In genomic region chr4:108619587-108620341, GRCm38 (mm10) we compare ENCODE assay signal across 8 mouse cellular contexts. TPM values are rescaled to one million over a fixed set of nuclear protein-coding genes. Genes with fewer than 3 reads are reported as not detected.
DNase-seq lines count a peak whose midpoint lies in the region; ATAC-seq and TF ChIP-seq lines count a peak whose summit lies in the region.

TSS of gene Cc2d1b (plus strand) at chr4:108619940.

- peak; percentile 91 for DNase-seq in ES-E14 (ENCODE audit: low read depth, low spot score)
- peak; percentile 96 for DNase-seq in cerebellum, adult 11-12 months
- DNase-seq in heart, postnatal 25 days (ENCODE audit: low spot score) = peak; percentile 82
- DNase-seq in layer of hippocampus, adult 2 months (ENCODE audit: low spot score in 2 of 2) = peak; percentile 87 to 91
- DNase-seq in lung, embryonic 14.5 days = peak; percentile 95
- peak; percentile 89 for DNase-seq in thymus, adult 2 months

- in situ Hi-C loops in ES-E14 (cut with MboI; ENCODE audit: low sequenced_read_pairs in 2 of 2, unreplicated experiment in 2 of 2) = no loop called here

- peak within 1 kb of the TSS; percentile 83 for H3K4me2 ChIP-seq in forebrain, embryonic 15.5 days (replicated peaks)
- H3K4me2 ChIP-seq in lung, embryonic 14.5 days = peak within 1 kb of the TSS; percentile 93

- H3K4me1 ChIP-seq in ES-E14 (ENCODE audit: control insufficient read depth in 2 of 2, insufficient read depth in 2 of 2, low read length in 2 of 2, poor library complexity in 1 of 2) = peaks cover 0 to 7% of the 10 kb centered on the region in 2 experiments; a peak in 2 of 4 replicates
- H3K4me1 ChIP-seq in forebrain, embryonic 15.5 days = peaks cover 20% of the 10 kb centered on the region
- no peaks in the 10 kb centered on the region for H3K4me1 ChIP-seq in lung, embryonic 14.5 days (ENCODE audit: insufficient read depth)
- H3K4me1 ChIP-seq in olfactory bulb, adult 2 months (ENCODE audit: control insufficient read depth, insufficient read depth, low read length) = peaks cover 10% of the 10 kb centered on the region
- peaks cover 10% of the 10 kb centered on the region for H3K4me1 ChIP-seq in thymus, adult 2 months (replicated peaks; ENCODE audit: control insufficient read depth, insufficient read depth, low read length)

- H3K9me3 ChIP-seq in ES-E14 (ENCODE audit: control insufficient read depth, insufficient read depth, low read depth, low read length) = no peaks in the 10 kb centered on the region
- no peaks in the 10 kb centered on the region for H3K9me3 ChIP-seq in forebrain, embryonic 15.5 days
- H3K9me3 ChIP-seq in lung, embryonic 14.5 days (ENCODE audit: low read depth, low read length) = no peaks in the 10 kb centered on the region

- peak; percentile 97 for TF ChIP-seq POLR2A in olfactory bulb, adult 2 months (IDR thresholded peaks at IDR 0.05; ENCODE audit: insufficient read depth, low read depth, low read length)
- TF ChIP-seq POLR2A in thymus, adult 2 months (IDR thresholded peaks at IDR 0.05; ENCODE audit: control insufficient read depth, extremely low read depth, insufficient read depth, low read length, poor library complexity) = peak; percentile 83

- peak; percentile 94 for ATAC-seq in forebrain, embryonic 15.5 days (replicated peaks)
- peak; percentile 94 for ATAC-seq in lung, embryonic 14.5 days (ENCODE audit: insufficient read depth)

- TF ChIP-seq CTCF in layer of hippocampus, adult 2 months (conservative IDR thresholded peaks at IDR 0.05) = peak; percentile 51
- TF ChIP-seq CTCF in lung, embryonic 14.5 days (IDR thresholded peaks at IDR 0.05; ENCODE audit: low read depth) = no peak
- no peak for TF ChIP-seq CTCF in olfactory bulb, adult 2 months (IDR thresholded peaks at IDR 0.05; ENCODE audit: insufficient read depth, low read depth, low read length)
- no peak; the same call in 1 of the 2 replicates for TF ChIP-seq CTCF in thymus, adult 2 months (IDR thresholded peaks at IDR 0.05; ENCODE audit: borderline replicate concordance, control insufficient read depth, extremely low read depth, insufficient read depth, low read length, poor library complexity)

- peak within 1 kb of the TSS; percentile 97 for H3K9ac ChIP-seq in ES-E14 (ENCODE audit: insufficient read depth, low read depth, low read length, poor library complexity, severe bottlenecking)
- H3K9ac ChIP-seq in forebrain, embryonic 15.5 days (replicated peaks) = peak within 1 kb of the TSS; percentile 98
- peak within 1 kb of the TSS; percentile 90 for H3K9ac ChIP-seq in lung, embryonic 14.5 days

- intact Hi-C loops in heart, postnatal 25 days (cut with DNase I) = loop anchor here (2.0 to 5.0 kb wide), 2 partner anchors 41 to 277 kb away; partner anchors contain the start of genes Orc1 and Prpf38a

- H3K27ac ChIP-seq in ES-E14 (ENCODE audit: insufficient read depth, low read depth, low read length, poor library complexity, severe bottlenecking) = peak within 1 kb of the TSS; percentile 76
- H3K27ac ChIP-seq in forebrain, embryonic 15.5 days (replicated peaks) = peak within 1 kb of the TSS; percentile 91
- peak within 1 kb of the TSS; percentile 94 for H3K27ac ChIP-seq in layer of hippocampus, adult 2 months
- H3K27ac ChIP-seq in lung, embryonic 14.5 days (ENCODE audit: low read depth) = peak within 1 kb of the TSS; percentile 86
- peak within 1 kb of the TSS; percentile 35 for H3K27ac ChIP-seq in olfactory bulb, adult 2 months (ENCODE audit: insufficient read depth, low read depth, low read length)
- 0 out of 2 replicates have a peak within 1 kb of the TSS, but pooled peaks have one; percentile 6 for H3K27ac ChIP-seq in thymus, adult 2 months (ENCODE audit: control insufficient read depth, insufficient read depth, low read length)

- H3K27me3 ChIP-seq in forebrain, embryonic 15.5 days = no peaks in the 10 kb centered on the region
- H3K27me3 ChIP-seq in lung, embryonic 14.5 days (ENCODE audit: insufficient read depth, low read length) = no peaks in the 10 kb centered on the region
- no peaks in the 10 kb centered on the region for H3K27me3 ChIP-seq in thymus, adult 2 months (ENCODE audit: control insufficient read depth, insufficient read depth, low read length)

- H3K36me3 ChIP-seq in ES-E14 (ENCODE audit: control insufficient read depth, insufficient read depth, low read length, poor library complexity, severe bottlenecking) = peaks cover 15% of the 10 kb centered on the region
- H3K36me3 ChIP-seq in forebrain, embryonic 15.5 days = peaks cover 3% of the 10 kb centered on the region
- H3K36me3 ChIP-seq in lung, embryonic 14.5 days (ENCODE audit: insufficient read depth) = peaks cover 19% of the 10 kb centered on the region
- H3K36me3 ChIP-seq in thymus, adult 2 months (ENCODE audit: control insufficient read depth, insufficient read depth, low read length) = peaks cover 5% of the 10 kb centered on the region

- peak within 1 kb of the TSS; percentile 91 to 93 for H3K4me3 ChIP-seq in ES-E14 (ENCODE audit: insufficient read depth in 1 of 2, low read depth in 1 of 2, low read length in 2 of 2, poor library complexity in 1 of 2, severe bottlenecking in 1 of 2)
- H3K4me3 ChIP-seq in forebrain, embryonic 15.5 days = peak within 1 kb of the TSS; percentile 84
- peak within 1 kb of the TSS; percentile 99 for H3K4me3 ChIP-seq in layer of hippocampus, adult 2 months
- H3K4me3 ChIP-seq in lung, embryonic 14.5 days (ENCODE audit: low read depth, low read length) = peak within 1 kb of the TSS; percentile 76
- peak within 1 kb of the TSS; percentile 80 for H3K4me3 ChIP-seq in olfactory bulb, adult 2 months (ENCODE audit: insufficient read depth, low read depth, low read length)
- peak within 1 kb of the TSS; percentile 69 for H3K4me3 ChIP-seq in thymus, adult 2 months (ENCODE audit: control insufficient read depth, insufficient read depth, low read length)

- under 1% methylated on average over 84 of the region's 86 CpGs for WGBS in forebrain, embryonic 15.5 days
- under 1% methylated on average over 83 of the region's 86 CpGs for WGBS in lung, embryonic 14.5 days
- WGBS in olfactory bulb, adult 2 months = under 1% methylated on average over 86 of the region's 86 CpGs
- WGBS in thymus, adult 2 months = under 1% methylated on average over 86 of the region's 86 CpGs

TF ChIP-seq in ES-E14, 5 proteins besides CTCF, POLR2A, EP300 and RAD21:
- TF ChIP-seq HCFC1 (IDR thresholded peaks at IDR 0.05; ENCODE audit: borderline replicate concordance, insufficient read depth, low read length) = peak; percentile 66
- peak; percentile 77 for TF ChIP-seq CHD2 (IDR thresholded peaks at IDR 0.05; ENCODE audit: low read depth, low read length)
- TF ChIP-seq MAFK (IDR thresholded peaks at IDR 0.05; ENCODE audit: insufficient read depth, low read depth, low read length) = no peak
- TF ChIP-seq ZNF384 (IDR thresholded peaks at IDR 0.05; ENCODE audit: low read depth, low read length) = no peak
- TF ChIP-seq ZC3H11A (IDR thresholded peaks at IDR 0.05; ENCODE audit: borderline replicate concordance, low read depth, low read length) = no peak

RNA-seq across cellular contexts. Expression of gene Cc2d1b, which starts in this region (rescaled TPM):
- 77.1 and 112 TPM in 2 replicates for total RNA-seq in ES-E14 (2012; rRNA removed)
- polyA plus RNA-seq in forebrain, embryonic 15.5 days (2015; fragmentation: Nextera tagmentation; extraction: Ambion mirVana) = 21.6 and 21.8 TPM in 2 replicates
- 10 to 100 TPM; 14.5 to 15.2 TPM for total RNA-seq in heart, postnatal 25 days (2021)
- 10 to 100 TPM; 33.6 to 35.8 TPM for total RNA-seq in layer of hippocampus, adult 2 months (2021)
- polyA plus RNA-seq in lung, embryonic 14.5 days (2014; fragmentation: Nextera tagmentation; extraction: Ambion mirVana) = 31.1 and 31.4 TPM in 2 replicates
- polyA plus RNA-seq in olfactory bulb, adult 2 months (2012; ENCODE audit: insufficient read depth, insufficient read length, low replicate concordance, missing spikeins) = not detected in 2 replicates
- polyA plus RNA-seq in thymus, adult 2 months (2012; rRNA removed) = 73.1 and 73.2 TPM in 2 replicates

Comparison
In these comparisons a context has a peak if more than half of its experiments do, and no peak if none do; other contexts are left out.
1. Peak in every context shown above with its lines: DNase-seq, ATAC-seq, H3K4me3 ChIP-seq and H3K27ac ChIP-seq.
2. H3K27ac ChIP-seq: peak in every context shown above with its lines; median percentile 94 in layer of hippocampus, adult 2 months; 91 in forebrain, embryonic 15.5 days; 86 in lung, embryonic 14.5 days; 76 in ES-E14; 35 in olfactory bulb, adult 2 months; 6 in thymus, adult 2 months.